29 mouse cellular contexts compared by ENCODE assay signal in the genomic region with DNA sequence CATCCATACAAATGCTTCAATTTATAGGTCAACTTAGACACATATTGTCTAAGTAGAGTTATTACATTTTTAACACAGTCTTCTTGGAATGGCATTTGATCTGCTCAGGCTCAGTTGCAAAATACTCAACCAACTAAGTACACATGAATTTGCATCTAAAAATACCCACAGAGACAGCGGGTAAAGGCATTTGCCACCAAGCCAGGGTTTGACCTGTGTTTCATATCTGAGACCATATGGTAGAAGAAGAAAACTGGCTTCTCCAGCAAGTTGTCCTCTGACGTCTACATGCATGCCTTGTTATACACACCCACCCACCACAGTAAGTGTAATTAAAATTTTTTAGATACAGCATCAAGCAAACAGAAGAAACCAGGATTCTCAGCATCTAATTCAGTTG. TPM values are rescaled to one million over a fixed set of nuclear protein-coding genes. Genes with fewer than 3 reads are reported as not detected.
DNase-seq lines count a peak whose midpoint lies in the region; ATAC-seq and TF ChIP-seq lines count a peak whose summit lies in the region.
"Had no signal": no experiment of that assay in that cellular context is flagged by ENCODE, and none has a peak within 500 bp of the region (broad histone marks: within the 10 kb centered on the region; RNA-seq: fewer than 3 reads in every experiment).

No protein-coding gene starts in this region.

- no peak for TF ChIP-seq POLR2A in cerebellum, adult 2 months (IDR thresholded peaks at IDR 0.05; ENCODE audit: borderline replicate concordance, insufficient read depth, low read length)

- no peak for TF ChIP-seq EP300 in heart, postnatal 0 days (IDR thresholded peaks at IDR 0.05; ENCODE audit: low read depth)

- peak overlapping the region; percentile 47; the same call in 1 of the 2 replicates for H3K27ac ChIP-seq in cerebellum, adult 2 months (ENCODE audit: insufficient read depth, low read length)
- no peak overlapping the region for H3K27ac ChIP-seq in heart, postnatal 0 days (ENCODE audit: low read depth)
- H3K27ac ChIP-seq: embryonic facial prominence, embryonic 13.5 days; embryonic facial prominence, embryonic 15.5 days; forebrain, embryonic 10.5 days; forebrain, embryonic 12.5 days had no signal

- no peak for ATAC-seq in heart, postnatal 0 days (ENCODE audit: insufficient read depth, low read depth)
- ATAC-seq in frontal cortex, adult (ENCODE audit: low TSS enrichment): no peak
- ATAC-seq: activated CD4-positive, CD25-positive, alpha-beta regulatory T cell, adult 4 months; CD4-positive, CD25-positive, alpha-beta regulatory T cell, adult 4 months; forebrain, embryonic 14.5 days; forebrain, embryonic 16.5 days; Patski had no signal

- H3K27me3 ChIP-seq in cerebellum, adult 2 months (ENCODE audit: control insufficient read depth, insufficient read depth, low read length): no peaks in the 10 kb centered on the region; the same call in 1 of the 2 replicates
- H3K27me3 ChIP-seq in heart, postnatal 0 days (ENCODE audit: control insufficient read depth, insufficient read depth, low read length): no peaks in the 10 kb centered on the region
- H3K27me3 ChIP-seq: embryonic facial prominence, embryonic 13.5 days; embryonic facial prominence, embryonic 15.5 days; forebrain, embryonic 12.5 days had no signal

- H3K4me2 ChIP-seq in heart, postnatal 0 days (ENCODE audit: low read depth, low read length): no peak overlapping the region
- H3K4me2 ChIP-seq: embryonic facial prominence, embryonic 13.5 days; embryonic facial prominence, embryonic 15.5 days; forebrain, embryonic 12.5 days had no signal

- H3K36me3 ChIP-seq in heart, postnatal 0 days (replicated peaks; ENCODE audit: control insufficient read depth, insufficient read depth, low read length): no peaks in the 10 kb centered on the region
- H3K36me3 ChIP-seq: embryonic facial prominence, embryonic 15.5 days; G1E had no signal

- no peak overlapping the region for H3K9ac ChIP-seq in heart, postnatal 0 days (replicated peaks; ENCODE audit: low read depth, low read length)
- H3K9ac ChIP-seq: embryonic facial prominence, embryonic 13.5 days; embryonic facial prominence, embryonic 15.5 days; forebrain, embryonic 12.5 days had no signal

- DNase-seq in cerebellum, adult 2 months: peak in 1 of 2 experiments; percentile 65
- DNase-seq in cerebellum, postnatal 36 days: no peak
- peak; percentile 23 for DNase-seq in heart, postnatal 0 days (ENCODE audit: low spot score)
- DNase-seq in heart, adult 8-10 months (ENCODE audit: low spot score): no peak
- peak; percentile 49 for DNase-seq in skeletal muscle tissue, adult 2 months (ENCODE audit: low read depth, low spot score)
- DNase-seq: adrenal gland, adult 8-10 months; adrenal gland, postnatal 14 days; adrenal gland, postnatal 36 days; B cell, adult 2 months; cerebellum, adult 11 months; cerebellum, adult 18-20 months; cerebellum, adult 9-10 months; cerebellum, postnatal 10 days; cerebellum, postnatal 25 days; embryo, embryonic 11 days had no signal

- WGBS in cerebellum, adult 2 months: 19% methylated on average over 2 of the region's 2 CpGs
- WGBS in heart, postnatal 0 days: 31% methylated on average over 2 of the region's 2 CpGs

- H3K9me3 ChIP-seq in heart, postnatal 0 days (replicated peaks; ENCODE audit: control insufficient read depth, low read length): no peaks in the 10 kb centered on the region
- H3K9me3 ChIP-seq: embryonic facial prominence, embryonic 13.5 days; embryonic facial prominence, embryonic 15.5 days; forebrain, embryonic 10.5 days; forebrain, embryonic 12.5 days; G1E had no signal

- peaks cover 33% of the 10 kb centered on the region for H3K4me1 ChIP-seq in cerebellum, adult 2 months (ENCODE audit: control insufficient read depth, insufficient read depth, low read length)
- no peaks in the 10 kb centered on the region; the same call in 1 of the 2 replicates for H3K4me1 ChIP-seq in heart, postnatal 0 days (ENCODE audit: control insufficient read depth, insufficient read depth)
- H3K4me1 ChIP-seq: embryonic facial prominence, embryonic 13.5 days; embryonic facial prominence, embryonic 15.5 days; forebrain, embryonic 10.5 days; forebrain, embryonic 12.5 days had no signal

- no peak for TF ChIP-seq CTCF in cerebellum, adult 2 months (IDR thresholded peaks at IDR 0.05; ENCODE audit: borderline replicate concordance, insufficient read depth, low read depth, low read length)
- TF ChIP-seq CTCF in heart, postnatal 0 days (IDR thresholded peaks at IDR 0.05; ENCODE audit: low read depth): no peak

- H3K4me3 ChIP-seq in cerebellum, adult 2 months (replicated peaks; ENCODE audit: insufficient read depth, low read depth, low read length): no peak overlapping the region
- H3K4me3 ChIP-seq in heart, postnatal 0 days (ENCODE audit: low read depth, low read length): no peak overlapping the region
- H3K4me3 ChIP-seq: embryonic facial prominence, embryonic 13.5 days; embryonic facial prominence, embryonic 15.5 days; erythroblast, embryonic 14.5 days; forebrain, embryonic 10.5 days; forebrain, embryonic 12.5 days had no signal

RNA-seq across cellular contexts. Expression of gene Fez1, which starts 52.1 kb away (rescaled TPM):
- polyA plus RNA-seq in cerebellum, adult 2 months (2012; rRNA removed): 451 and 465 TPM in 2 replicates
- 0.34 TPM in 1 of 2 replicates, not detected in the other for total RNA-seq in heart, postnatal 0 days (2014; rRNA removed; ENCODE audit: low replicate concordance)
- 0.93 and 1.5 TPM in 2 replicates for polyA plus RNA-seq in heart, postnatal 0 days (2015; fragmentation: Nextera tagmentation; extraction: Ambion mirVana)
- 1 to 10 TPM; 1.9 to 4.7 (median 2.2) TPM for total RNA-seq in heart, adult 8-10 months (2022)
- total RNA-seq: CH12.LX; common myeloid progenitor, adult 5-6 weeks had no signal
- polyA plus RNA-seq: activated CD4-positive, CD25-positive, alpha-beta regulatory T cell, adult 4 months; erythroblast, embryonic 14.5 days; G1E; Patski had no signal

Comparison
In these comparisons a context has a peak if more than half of its experiments do, and no peak if none do; other contexts are left out.
1. DNase-seq: peak in heart, postnatal 0 days (single experiment) and skeletal muscle tissue, adult 2 months (single experiment); none in cerebellum, postnatal 36 days (0 of 2) and heart, adult 8-10 months (single experiment).